Mouse (Mus musculus) liver (tissue): Measurements from ENCODE around the gene Khnyn.
A peak's percentile ranks its signal among the peaks of the same experiment; 100 is the strongest.

Experiments used
- DNase-seq: peaks from one replicate; pipeline ENCODE4 v3.0.0-alpha.2; 2020; ENCODE audit warnings: mixed read lengths

Gene Khnyn

DNA sequence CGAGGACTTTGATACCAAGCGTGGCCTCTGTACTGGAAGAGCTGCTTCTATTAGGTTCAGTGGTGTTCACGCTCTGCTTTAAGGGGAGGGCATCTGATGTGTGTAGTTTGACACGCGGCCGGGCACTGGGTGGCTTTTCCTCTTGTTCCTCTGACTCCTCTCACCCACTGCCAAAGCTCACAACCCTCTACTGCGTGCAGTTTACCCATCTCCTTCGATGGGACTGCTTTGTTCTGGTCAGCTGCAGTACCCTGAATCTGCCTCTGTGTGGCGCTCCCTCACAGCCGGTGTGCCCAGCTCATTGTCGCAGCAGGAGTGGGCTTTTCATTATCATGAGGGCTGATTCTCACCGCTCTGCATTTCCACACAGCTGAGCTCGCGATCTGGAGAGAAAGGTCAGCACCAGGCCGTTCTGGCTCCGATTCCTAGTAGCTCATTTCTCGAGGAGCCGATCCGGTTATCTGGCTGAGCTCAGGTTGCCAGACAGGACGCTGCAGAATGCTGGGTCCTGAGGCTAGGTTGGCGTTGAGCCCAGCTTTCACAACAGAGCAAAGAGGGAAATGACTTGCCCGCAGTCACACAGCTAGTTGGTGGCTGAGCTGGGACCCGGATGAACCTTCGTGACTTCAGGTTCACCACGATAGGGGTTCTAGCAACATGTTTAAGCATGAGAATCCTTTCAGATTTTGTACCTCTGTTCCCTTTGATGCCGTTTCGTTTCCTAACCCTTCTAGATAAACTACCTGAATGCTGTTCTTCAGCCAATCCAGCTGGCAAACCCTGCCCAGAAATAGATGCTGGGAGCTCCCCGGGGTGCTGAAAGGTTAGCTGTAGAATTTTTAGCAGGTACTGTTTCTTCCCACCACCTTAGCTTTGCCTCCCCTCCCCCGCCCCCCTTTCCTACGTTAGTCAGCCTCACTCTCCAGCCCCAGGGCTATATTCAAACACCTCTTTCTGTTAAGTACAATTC, 10.7 kb upstream of the Khnyn start:
- DNase-seq = peak; percentile 77

DNA sequence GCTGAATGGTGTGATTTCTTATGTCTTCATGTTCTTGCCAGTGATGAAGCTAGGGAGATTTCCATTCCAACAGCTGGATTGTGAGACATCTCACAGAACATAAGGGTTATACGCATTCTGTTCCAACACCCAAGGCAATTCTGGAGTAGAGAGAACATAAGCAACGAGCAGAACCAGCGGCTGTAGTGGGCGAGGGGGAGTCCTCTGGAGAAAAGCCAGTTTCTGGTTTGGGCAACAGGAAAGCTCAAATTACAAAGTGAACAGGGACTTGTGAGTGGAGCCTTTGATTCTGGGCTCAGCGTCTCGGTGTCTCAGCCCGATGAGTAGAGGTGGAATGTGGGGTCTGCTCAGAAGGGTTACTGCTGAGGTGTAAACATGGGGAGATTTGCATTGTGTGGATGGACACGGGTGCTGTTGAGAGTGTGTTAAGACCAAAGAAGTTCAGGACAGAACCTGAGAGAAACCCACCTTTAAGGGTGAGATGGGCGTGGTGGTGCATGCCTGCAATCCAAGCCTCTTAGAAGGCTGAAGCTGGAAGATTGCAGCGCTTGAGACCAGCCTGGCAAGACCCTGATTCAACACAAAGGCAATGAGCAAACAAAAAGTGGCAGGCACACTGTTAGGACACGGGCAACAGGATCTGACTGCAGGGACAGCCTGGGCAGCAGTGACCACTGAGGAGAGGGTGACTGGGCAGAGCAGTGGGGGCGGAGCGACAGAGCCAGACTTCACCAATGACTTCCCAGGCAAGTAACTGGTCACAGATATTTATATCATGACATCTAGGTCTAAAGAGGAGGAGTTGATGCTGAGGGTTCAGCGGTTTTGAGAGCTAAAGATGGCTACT, 7.1 kb upstream of the Khnyn start:
- no peak for DNase-seq

DNA sequence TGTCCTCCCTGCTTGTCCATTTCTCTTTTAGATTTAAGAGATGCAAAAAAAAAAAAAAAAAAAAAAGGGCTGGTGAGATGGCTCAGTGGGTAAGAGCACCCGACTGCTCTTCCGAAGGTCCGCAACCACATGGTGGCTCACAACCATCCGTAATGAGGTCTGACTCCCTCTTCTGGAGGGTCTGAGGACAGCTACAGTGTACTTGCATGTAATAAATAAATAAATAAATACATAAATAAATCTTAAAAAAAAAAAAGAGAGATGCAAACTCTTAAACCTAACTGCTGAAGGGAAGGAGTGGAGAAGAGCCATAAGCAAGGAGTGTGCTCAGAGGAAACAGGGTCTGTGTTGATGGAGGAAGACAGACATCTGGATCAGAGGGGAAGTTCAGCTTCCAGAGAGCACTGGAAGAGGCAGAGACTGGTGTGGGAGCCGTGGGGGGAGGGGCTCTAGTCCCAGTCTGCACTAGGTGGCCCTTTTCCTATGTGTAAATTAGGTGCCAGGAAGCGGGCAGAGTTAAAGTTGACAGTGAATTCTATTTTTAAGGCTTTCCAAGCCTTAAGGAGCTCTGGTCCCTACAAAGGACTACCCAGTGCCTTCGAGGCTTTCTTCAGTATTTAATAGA, 6.3 kb upstream of the Khnyn start:
- no peak for DNase-seq

DNA sequence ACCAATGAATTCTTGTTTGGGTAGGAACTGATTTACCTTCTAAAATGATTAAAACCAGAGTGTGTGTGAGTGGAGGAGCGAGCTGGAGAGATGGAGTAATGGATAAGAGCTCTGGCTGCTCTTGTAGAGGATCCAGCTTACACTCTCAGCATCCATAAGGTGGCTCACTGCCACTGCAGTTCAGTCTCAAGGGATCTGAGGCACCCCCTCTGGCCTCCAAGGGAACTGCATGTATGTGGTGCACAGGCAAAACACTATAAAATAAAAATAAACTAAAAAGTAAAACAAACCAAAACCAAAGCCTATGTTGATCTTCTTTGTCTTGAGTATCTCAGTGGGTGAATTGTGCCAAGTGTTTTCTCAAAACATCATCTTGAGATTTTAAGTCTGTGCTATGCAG, 5.1 kb upstream of the Khnyn start:
- peak; percentile 66 for DNase-seq

DNA sequence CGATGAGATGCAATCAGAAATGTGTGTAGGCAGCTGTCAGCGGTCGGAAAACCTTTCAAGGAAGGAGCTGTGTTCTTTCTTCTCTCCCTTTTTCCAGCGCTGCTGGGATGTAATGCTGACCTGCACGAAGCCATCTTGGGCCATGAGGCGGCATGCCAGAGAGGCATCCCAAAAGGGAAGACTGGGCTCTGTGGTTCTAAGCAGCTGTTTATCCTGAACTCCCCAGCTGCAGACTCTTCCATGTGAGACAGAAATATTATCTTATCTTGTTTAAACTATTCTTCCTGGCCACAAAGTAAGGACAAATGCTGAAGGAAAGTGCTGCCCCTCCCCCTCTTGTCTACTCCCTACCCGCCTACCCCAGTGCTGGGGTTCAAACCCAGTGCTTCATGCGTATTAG, 3.8 kb upstream of the Khnyn start:
- no peak for DNase-seq

DNA sequence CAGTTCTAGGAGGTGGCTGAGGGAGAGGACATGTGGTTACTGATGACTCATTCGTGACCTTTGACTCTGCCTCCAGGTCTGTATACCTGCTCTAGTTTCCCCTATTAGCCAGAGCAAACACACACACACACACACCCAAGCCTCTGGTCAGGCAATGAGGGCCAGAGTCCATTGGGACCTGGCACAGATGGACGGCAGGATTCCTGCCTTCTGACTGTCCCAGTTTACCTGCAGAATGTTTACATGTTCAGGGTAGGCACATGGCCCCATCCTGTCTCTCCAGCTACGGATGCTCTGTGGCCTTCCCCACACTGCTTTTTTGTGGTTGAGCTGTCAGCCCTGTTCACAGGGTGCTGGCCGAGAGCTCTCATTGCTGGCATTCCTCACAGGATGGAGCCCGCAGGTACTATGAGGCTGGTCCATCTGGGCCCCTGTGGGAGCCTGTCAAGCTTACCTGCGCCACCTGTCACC, 2.5 kb upstream of the Khnyn start:
- DNase-seq = peak; percentile 46

DNA sequence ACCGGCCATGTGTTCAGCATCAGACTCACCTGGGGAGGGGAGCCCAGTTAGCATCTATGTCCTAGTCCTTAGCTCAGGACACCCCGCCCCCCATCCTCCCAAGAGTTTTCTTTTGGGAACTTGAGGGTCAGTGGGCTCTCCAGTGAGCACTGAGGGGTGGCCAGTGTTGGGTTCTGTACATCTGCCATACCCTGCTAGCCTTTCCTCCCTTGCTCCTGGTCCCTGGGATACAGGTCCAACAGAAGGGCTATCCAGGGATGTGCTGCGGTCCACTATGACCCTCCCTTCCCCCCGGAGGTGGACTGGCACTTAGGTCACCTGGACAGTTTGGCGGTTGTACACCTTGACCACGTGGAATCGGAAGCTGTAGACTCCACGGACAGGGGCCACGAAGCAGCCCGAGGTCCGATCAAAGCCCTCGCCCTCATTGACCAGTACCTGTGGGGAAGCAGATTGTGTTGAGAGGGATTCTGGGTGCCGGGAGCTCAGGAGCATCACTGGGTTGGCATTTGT, 1.5 kb upstream of the Khnyn start:
- no peak for DNase-seq

DNA sequence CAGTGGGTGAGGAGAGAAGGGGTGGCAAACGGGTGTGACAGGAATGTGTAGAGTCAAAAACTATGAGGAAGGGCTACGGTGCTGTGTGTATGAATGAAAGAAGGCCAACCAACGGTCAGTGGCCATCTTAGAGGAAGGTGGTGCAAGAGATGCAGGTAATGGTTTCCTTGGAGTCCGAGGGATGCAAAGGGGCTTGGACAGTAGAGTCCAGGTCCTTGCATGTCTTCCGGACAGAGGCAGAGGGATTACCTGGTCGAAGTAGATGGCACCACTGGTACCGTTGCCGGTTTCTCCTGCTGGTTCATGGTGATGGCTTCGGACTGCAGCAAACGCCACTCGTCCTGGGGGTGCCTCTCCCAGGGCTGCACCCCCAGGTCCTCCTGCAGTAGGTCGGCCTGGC, 1.1 kb upstream of the Khnyn start:
- DNase-seq = no peak

DNA sequence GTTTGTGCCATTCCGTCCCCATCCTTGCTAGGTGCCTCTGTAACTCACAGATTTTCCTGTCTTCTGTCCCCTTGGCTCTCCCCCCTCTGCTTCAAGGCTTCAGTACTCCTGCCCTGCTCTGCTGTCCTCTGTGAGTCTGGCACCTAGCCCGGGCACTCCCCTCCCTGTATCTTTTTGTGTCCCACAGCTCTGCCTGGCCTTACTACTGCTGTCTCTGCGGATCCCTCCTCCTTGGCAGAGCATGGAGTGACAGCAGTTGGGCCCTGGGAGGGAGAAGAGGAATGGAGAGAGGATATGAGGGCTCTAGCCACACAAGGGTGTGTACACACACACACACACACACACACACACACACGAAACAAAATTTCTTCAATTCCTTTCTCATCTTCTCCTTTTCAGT, 581 bp upstream of the Khnyn start, which contains the start of gene Cbln3:
Cbln3 (minus strand) TSS at position 227 of the 400 bp plus-strand sequence.
- no peak for DNase-seq

DNA sequence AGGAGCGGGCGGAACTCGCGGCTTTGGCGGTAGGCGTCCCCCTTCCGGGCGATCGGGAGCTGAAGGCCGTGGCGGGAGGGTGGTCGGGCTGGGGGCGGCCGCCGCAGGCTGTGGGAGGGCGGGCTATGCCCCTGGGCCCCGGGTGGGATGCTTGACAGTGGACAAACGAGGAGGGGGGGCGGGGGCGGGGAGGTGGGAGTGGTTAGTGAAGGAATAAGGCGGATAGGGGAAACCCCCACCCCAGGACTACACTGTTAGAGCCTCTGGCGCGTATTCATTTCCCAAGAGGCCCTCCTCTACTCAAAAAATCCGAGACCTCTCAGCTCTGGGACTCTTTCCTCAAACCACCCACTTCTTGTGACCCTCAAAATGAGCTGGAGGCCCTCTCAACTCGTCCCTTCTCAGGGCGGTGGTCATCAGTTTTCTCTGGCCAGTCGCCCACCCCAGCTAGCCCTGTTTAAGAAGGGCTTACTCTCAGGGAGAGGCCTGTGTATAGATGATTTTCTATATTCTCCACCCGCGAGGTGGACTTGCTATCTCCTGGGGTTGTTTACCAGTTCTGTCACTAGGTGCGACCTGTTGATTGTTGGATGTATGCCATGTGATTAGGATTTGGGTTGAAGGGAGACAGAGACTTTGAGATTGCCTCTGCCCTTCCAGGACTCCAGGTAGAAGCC, 505 bp downstream of the Khnyn start:
- no peak for DNase-seq

DNA sequence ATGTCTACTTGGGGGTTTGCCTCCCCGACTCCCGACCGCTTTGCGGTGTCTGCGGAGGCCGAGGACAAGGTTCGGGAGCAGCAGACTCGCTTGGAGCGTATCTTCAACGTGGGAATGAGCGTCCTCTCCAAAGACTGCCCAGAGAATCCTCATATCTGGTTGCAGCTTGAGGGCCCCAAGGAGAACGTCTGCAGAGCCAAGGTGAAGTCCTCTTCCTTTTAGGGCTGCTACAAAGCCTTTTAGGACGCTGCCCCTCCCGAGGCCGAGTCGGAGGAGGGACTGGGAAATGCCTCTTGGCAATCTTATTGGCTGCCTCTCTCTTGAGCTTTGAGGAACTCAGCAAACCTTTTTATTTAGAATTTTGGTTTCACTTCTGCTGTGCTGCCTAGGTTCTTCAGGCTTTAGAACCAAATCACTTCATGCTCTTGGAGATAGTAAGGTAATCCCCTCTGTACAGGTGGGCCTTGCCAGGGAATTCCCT, 1.1 kb downstream of the Khnyn start:
- DNase-seq = peak; percentile 65

DNA sequence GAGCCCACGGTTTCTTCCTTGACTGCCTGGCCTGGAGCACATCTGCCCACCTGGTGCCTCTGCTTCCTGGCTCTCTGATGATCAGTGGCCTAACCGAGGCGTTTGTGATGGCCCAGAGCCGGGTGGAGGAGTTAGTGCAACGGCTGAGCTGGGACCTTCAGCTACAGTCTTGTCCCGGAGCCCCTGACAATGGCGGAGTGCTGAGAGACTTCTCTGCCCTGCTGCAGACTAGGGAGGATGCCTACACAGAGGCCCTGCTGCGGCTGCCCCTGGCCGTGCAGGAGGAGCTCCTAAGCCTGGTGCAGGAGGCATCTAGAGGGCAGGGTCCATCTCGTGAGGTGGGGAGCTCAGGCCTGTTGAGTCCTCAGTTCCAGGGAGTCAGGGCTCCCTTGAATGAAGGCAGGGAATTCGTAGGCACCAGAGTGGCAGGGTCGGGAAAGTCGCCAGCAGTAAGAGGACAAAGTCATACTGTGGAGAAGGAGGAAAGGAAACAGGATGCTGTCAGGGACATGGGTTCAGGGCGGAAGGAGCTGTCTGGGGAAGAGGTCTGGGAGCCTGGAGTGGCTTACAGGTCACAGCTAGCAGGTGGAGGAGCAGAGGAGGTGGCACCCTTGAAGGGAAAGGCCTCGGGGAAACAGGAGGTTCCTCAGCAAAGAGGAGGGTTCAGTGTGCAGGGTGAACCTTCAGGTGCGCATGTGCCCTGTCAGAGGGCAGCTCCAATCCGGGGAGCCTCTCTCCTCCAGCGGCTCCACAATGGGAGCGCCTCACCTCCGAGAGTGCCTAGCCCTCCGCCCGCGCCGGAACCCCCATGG, 2.0 kb downstream of the Khnyn start:
- no peak for DNase-seq

DNA sequence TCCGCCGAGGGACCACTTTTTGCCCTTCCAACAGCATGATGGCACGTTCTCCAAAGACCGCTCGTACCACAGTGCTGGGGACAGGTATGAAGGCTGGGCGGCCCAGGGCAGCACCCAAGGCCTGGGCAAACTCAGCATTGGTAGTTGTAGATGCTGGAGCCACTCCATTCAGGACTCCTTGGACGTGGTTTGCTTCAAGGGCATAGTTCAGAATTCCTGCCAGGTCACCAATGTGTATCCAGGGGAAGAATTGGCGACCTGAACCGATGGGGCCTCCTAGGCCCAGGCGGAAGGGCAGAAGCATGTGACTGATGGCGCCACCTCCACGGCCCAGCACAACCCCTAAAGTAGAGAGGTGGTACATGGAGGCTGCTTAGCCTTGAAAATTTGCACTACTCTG, 12.9 kb downstream of the Khnyn start:
- no peak for DNase-seq

DNA sequence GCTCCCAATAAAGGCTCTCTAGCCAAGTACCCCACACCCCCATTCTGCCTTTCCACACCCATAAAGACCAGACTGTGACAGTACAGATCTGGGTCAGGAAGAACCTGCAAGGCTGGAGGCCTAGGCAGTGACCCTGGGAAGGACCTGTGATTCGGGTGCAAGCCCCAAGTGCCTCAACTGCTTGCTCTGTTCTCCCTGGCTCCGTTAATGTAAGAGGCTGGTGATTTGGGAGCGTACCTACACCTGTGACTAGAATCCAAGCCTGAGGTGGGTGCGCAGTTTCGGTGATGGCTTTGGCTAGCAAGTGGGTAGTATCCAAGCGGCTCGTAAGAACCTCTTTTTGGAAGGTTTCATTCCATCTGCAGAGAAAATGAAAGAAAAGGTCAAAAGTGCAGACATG, 14.2 kb downstream of the Khnyn start:
- DNase-seq = no peak

DNA sequence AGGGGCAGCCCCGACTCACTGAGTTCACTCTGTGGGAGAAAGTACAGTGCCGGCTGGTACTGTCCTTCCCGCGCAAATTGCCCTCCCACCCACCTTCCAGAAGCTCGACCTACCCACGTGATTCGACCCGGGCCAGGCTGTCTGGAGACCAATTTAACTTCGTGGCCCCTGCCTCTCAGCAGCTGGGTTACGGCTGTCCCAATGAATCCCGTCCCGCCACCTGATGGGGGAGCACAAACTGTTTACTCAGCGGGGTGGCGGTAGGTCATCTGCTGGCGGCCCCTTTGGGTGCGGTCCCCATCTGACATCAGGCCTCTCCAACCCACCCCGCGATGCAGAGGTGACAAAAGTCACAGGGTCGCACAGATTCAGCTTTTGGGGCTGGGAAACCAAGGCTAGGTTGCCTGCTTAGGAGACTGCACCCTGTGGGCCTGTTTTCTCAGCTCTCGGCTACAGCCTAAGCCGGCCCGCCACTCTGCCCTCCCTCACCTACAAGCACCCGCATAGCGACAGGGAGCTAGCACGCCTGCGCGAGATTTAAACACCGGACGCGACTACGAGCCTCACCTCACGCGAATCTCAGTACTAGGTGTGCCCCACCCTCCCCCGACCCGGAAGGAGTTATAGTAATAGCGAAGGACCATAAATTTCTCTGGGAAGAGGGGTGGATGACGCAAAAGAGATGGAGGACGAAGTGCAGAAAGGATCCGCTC, 15.1 kb downstream of the Khnyn start, which contains the start of gene Sdr39u1:
Sdr39u1 (minus strand) TSS at position 593 of the 713 bp plus-strand sequence.
- peak; percentile 73 for DNase-seq

DNA sequence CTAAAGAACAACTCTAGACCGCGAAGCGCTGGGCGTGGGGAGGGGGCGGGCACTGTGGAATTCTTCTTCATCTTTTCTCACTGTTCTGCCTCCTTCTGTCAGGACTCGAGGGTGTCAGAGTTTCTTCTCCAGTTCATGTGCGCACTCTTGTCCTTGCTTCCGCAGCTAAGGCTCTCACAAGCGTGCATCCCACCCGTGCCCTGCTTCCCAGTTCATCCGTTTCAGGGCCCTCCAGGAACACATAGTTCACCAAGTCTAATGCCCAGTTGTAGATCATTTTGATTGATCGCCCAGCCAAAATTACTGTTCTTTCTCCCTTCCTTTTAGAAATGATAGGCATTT, 15.6 kb downstream of the Khnyn start:
- no peak for DNase-seq

DNA sequence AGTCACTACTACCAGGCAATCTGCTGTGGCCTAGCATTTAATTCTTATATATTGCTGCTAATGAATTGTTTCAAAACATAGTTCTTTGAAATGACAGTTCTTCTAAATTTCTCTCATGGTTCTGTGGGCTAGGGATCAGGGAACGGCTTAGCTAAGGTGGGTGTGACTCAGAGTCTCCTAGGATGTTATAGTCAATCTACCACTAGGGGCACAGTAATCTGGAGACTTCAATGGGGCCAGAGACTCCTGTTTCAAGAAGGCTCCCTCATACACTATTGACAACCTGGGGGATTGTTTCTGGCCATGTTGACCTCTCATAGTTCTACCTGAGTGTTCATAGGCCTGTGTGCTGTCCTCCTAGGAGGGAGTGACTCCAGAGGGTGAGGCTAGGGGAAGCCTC, 20.8 kb downstream of the Khnyn start:
- no peak for DNase-seq

DNA sequence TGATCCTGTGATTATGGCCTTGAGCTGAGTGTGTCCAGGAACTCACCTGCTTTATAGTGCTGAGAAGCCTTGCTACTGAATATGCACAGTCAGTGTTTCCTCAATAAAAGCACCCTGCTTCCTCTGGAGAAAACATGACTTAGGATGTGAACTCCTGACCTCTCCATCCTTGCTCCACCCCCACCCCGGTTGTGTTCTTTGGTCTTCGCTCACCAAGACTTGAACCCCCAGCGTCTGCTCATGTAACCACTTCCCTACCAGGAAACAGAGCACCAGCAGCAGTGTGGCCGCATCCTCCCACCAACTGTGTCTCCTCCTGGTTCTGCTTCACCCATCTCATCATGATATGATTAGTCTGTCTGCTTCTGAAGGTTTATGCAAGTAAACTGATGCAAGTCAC, 28.7 kb downstream of the Khnyn start:
- no peak for DNase-seq

DNA sequence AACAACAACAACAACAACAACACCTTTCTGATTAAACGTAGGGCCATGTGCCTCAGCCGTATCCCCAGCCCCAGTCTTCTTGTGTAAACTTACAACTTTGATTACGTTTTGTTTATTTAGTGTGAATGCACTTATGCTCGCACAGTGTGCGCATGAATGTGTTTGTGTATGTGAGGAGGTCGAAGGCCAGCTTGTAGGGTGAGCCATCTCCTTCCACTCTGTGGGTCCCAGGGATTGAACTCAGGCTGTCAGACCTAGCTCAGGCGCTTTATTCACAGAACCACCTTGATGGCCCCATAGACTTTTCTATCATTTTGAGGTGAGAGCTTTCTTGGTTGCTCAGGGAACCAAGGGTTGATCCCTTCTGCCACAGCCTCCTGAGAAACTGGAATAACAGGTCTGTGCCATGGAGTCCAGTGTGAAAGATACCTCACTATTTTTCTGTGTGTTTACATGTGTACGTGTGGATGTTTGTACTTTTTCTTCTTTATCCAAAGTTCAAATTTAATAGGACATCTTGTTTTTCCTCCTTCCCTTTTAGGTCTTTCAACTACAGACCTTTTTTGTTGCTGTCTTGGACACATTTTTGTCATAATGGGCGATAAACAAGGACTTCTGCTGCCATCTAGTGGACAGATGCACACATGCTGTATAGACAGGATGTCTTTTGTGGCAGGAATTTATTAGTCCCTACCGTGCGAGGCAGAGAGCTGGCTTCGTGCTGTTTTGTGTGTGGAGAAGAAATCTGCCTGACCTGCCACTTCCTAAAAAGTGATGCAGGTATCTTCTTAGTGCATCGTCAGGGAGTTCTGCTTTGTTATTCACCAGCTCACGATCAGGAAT, 33.7 kb downstream of the Khnyn start:
- peak; percentile 72 for DNase-seq
